Mouse (Mus musculus) bone marrow, adult 2 months (tissue): ENCODE data around the gene Cd27.

Experiments used
- CTCF ChIP-seq: fragments of 200-500 bp; IDR thresholded peaks from 2 replicates; pipeline ENCODE4 v1.5.1; 2011; ENCODE audit warnings: low read length, control low read depth; ENCODE audit not compliant: control insufficient read depth, insufficient read depth
- POLR2A ChIP-seq: fragments of 200-500 bp; IDR thresholded peaks from 2 replicates; pipeline ENCODE4 v1.6.1; 2011; ENCODE audit warnings: low read depth, mild to moderate bottlenecking, control low read depth, low read length, borderline replicate concordance; ENCODE audit not compliant: control insufficient read depth

DNA sequence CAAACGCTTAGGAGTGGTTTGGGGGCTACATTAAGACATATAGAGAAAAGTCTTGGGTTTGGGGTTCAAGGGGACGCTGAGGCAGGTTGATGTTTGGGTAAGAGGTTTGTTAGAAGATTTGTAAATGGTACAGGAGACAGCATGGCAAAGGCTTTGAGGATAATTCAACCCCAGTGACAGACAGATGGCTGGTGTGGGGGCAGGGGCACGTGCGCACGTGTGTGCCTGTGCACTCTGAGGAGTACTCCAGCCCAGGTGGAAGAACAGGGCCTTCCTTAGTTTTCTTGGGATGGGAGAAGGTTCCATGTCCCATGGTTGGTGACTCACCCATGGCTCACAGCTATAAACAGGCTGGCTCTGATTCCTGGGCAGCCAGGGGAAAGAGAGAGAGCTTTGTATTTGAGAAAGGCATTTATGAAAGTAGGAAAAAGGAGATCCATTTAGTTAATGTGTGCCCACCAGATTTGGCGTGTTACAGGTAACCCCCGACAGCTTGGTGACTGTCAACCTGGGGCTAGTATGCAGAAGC is 18.8 kb upstream of the Cd27 start:
- no peak for TF ChIP-seq CTCF
- no peak for TF ChIP-seq POLR2A
